Mouse (Mus musculus): ENCODE results near the gene Rhobtb1. TPM values are rescaled to one million over a fixed set of nuclear protein-coding genes. Genes with fewer than 3 reads are reported as not detected.

Gene Rhobtb1
- polyA plus RNA-seq, 1 experiment, result 9.9 TPM

DNA sequence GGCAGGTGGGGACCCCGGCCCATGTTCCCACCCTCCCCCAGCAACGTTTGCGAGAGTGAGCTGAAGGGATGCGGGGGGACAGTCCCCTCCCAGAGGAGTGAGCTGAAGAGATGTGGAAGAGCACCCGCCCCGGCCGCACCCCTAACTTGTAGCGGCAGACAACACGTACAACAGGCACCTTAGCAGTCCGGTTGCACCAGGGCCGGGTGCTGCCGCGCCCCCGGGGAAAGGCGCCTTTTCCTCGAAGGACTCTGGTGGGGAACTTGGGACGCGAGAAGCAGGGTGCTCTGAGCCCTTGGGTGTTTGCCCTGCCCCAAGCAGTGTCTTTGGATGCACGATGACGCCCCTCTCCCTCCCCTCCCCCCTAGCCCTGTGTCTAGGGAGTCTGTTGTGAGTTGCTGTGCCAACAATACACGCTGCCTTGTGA is 62.2 kb downstream of the Rhobtb1 start:
- WGBS, result 0% methylated on average over 21 of the region's 21 CpGs
- DNase-seq, result no peak
- peaks cover 10% of the 10 kb centered on the region for H3K4me1 ChIP-seq (ENCODE audit: control insufficient read depth, insufficient read depth, low read length)
- no peak for TF ChIP-seq CTCF (IDR thresholded peaks at IDR 0.05; ENCODE audit: insufficient read depth, low read length)
- 0 out of 2 replicates have a peak, but pooled peaks have one; percentile 10 for TF ChIP-seq POLR2A (IDR thresholded peaks at IDR 0.05; ENCODE audit: borderline replicate concordance, extremely low read depth, low read depth, low read length)
- H3K4me3 ChIP-seq (replicated peaks; ENCODE audit: extremely low read depth, low read depth, low read length), result peak overlapping the region; percentile 76

DNA sequence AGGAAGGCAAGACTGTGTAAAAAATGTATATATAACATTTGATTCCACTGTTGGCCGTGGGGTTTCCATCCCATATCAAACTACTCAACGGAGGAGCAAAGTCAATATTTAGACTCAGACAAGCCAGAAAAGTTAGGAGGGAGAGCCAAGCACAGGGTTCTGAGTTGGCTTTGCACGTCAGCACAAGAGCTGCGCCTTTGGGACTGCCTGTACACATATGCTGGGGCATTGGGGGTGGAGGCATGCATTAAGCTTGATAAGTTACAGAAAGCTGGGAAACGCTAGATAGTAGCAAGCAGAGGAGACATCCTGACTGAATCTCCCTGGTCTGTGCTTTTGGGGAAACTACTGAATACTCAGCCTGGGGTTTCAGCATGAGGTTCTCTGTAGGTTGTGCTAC is 62.8 kb downstream of the Rhobtb1 start:
- no peak for TF ChIP-seq CTCF (IDR thresholded peaks at IDR 0.05; ENCODE audit: insufficient read depth, low read length)
- no peak for TF ChIP-seq POLR2A (IDR thresholded peaks at IDR 0.05; ENCODE audit: borderline replicate concordance, extremely low read depth, low read depth, low read length)
- Histone ChIP-seq H3K4me3 (replicated peaks; ENCODE audit: extremely low read depth, low read depth, low read length) (peak overlapping the region; percentile 76), H3K4me1 (ENCODE audit: control insufficient read depth, insufficient read depth, low read length) (peaks cover 13% of the 10 kb centered on the region)
- 34% methylated on average over 5 of the region's 5 CpGs for WGBS
- DNase-seq, result no peak

DNA sequence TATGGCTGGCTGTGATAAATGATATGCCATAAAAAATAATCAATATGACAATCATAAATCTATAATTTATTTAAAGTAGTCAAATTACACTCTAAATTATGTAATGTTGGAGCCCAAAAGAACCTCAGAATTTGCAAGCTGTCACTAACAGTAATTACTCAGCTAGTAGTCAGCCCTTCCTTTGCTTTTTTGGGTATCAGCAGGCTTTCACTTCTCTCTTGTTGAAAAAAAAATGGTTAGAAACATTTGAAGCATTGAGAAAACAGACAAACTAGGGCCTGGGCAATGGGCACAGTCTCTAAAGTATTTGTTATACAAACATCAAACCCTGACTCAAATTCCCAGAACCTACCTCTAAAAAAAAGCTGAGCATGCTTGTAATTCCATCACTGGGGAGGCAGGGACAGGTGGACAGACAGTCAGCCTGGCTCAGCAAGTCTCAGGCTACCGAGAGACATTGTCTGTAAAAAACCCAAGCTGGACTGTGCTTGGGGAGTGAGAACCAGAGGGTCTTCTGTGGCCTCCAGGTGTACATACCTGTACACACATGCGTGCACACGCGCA is 66.0 kb downstream of the Rhobtb1 start:
- TF ChIP-seq CTCF (IDR thresholded peaks at IDR 0.05; ENCODE audit: insufficient read depth, low read length) (no peak), POLR2A (IDR thresholded peaks at IDR 0.05; ENCODE audit: borderline replicate concordance, extremely low read depth, low read depth, low read length) (no peak)
- DNase-seq, result no peak
- no peak overlapping the region for H3K4me3 ChIP-seq (replicated peaks; ENCODE audit: extremely low read depth, low read depth, low read length)
- peaks cover 8% of the 10 kb centered on the region for H3K4me1 ChIP-seq (ENCODE audit: control insufficient read depth, insufficient read depth, low read length)
- 97% methylated on average over 4 of the region's 4 CpGs for WGBS

DNA sequence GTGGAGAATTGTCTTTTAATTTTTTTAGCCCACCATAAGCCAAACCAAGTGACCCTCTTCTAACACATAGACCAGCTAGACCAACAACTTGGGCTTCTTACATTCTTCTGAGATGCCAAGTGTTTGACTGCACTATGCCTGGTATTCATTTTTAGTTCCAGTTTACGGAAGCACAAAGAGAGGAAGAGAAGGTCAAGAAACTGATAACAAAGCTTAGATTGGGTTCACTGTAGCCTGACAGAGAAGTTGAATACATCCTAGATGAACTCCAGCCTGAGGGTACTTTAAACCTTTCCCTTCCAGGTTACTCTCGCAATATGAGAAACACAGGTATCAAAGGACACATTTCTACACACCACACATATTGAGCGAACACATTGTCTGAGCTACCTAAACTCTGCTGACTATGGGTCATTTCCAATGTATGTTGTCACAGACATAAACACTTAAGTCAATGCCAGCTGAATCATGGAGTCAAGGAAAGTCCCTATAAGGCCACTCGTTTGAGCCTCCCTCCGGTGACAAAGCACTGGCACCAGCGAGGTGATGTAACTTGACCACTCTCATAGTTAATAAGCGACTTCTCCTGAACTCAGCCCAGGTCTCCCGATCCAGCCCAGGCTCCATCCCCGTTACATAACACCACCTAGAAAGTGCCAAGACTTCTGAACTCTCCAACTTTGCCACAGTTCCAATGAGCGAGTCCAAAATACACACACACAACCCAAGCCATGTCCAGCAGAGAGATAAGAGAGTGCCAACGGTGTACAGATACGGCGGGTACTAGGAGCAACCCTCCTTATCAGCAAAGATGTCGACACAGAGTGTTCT is 67.4 kb downstream of the Rhobtb1 start:
- no peak for TF ChIP-seq POLR2A (IDR thresholded peaks at IDR 0.05; ENCODE audit: borderline replicate concordance, extremely low read depth, low read depth, low read length)
- no peak for TF ChIP-seq CTCF (IDR thresholded peaks at IDR 0.05; ENCODE audit: insufficient read depth, low read length)
- DNase-seq, result peak; percentile 53
- 46% methylated on average over 14 of the region's 14 CpGs for WGBS
- Histone ChIP-seq H3K4me3 (replicated peaks; ENCODE audit: extremely low read depth, low read depth, low read length) (no peak overlapping the region), H3K4me1 (ENCODE audit: control insufficient read depth, insufficient read depth, low read length) (peaks cover 7% of the 10 kb centered on the region)

DNA sequence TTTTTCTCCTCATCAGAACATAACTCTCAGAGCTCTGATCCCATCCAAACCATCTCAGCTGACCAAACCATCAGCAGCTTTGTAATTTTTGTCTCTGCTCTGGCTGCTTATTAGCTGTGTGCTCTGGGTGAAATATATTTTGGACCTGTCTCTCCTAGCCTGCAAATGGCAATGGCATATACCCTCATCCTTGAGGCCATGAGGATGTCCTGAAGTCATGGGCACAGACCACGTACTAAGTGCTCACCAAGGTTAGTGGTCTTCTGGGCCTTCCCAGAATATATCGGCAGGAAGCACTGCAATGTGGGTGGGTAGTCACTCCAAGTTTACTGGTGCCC is 68.0 kb downstream of the Rhobtb1 start:
- Histone ChIP-seq H3K4me1 (ENCODE audit: control insufficient read depth, insufficient read depth, low read length) (peaks cover 3% of the 10 kb centered on the region; the same call in 1 of the 2 replicates), H3K4me3 (replicated peaks; ENCODE audit: extremely low read depth, low read depth, low read length) (no peak overlapping the region)
- TF ChIP-seq POLR2A (IDR thresholded peaks at IDR 0.05; ENCODE audit: borderline replicate concordance, extremely low read depth, low read depth, low read length) (no peak), CTCF (IDR thresholded peaks at IDR 0.05; ENCODE audit: insufficient read depth, low read length) (no peak)
- WGBS, result 72% methylated on average over 2 of the region's 2 CpGs
- peak; percentile 21 for DNase-seq

DNA sequence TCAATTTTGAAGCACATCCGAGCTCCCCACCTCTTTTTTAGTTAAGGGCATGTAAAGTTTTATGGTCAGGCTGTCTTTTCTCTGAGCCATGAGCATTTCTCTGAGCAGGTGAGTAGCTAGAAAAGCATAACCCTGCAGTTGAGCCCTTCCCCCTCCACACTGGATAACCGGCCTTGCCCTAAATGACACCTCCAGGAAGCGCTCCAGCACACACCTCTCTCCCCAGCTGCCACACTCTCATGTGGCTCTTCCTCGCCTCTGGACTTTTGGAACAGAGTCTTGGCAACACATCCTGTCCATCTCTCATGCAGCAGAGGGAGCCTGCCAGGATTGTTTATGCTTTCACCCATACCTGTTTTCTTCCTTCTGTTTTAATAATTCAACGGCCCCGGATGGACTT is 69.1 kb downstream of the Rhobtb1 start:
- no peak overlapping the region for H3K4me3 ChIP-seq (replicated peaks; ENCODE audit: extremely low read depth, low read depth, low read length)
- DNase-seq, result no peak
- peaks cover 3% of the 10 kb centered on the region; the same call in 1 of the 2 replicates for H3K4me1 ChIP-seq (ENCODE audit: control insufficient read depth, insufficient read depth, low read length)
- TF ChIP-seq CTCF (IDR thresholded peaks at IDR 0.05; ENCODE audit: insufficient read depth, low read length) (no peak), POLR2A (IDR thresholded peaks at IDR 0.05; ENCODE audit: borderline replicate concordance, extremely low read depth, low read depth, low read length) (no peak)
- WGBS, result 65% methylated on average over 6 of the region's 6 CpGs

DNA sequence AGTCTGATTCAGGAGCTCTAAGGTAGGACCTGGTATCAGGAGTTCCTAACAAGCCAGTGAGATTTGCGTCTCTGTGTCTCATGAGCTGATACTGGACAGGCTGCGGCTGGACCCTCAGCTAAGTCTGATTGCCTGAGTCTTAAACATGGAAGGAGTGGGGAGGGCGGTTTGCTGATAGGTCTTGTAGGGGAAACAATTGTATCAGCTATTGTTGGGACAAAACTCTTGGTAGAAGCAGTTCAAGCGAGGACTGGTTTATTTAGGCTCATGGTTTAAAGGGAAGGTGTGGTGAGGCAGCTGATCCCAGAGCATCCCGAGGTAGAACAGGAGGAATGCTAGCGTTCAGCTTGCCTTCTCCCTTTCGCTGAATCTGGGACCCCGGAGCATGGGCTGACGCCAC is 69.9 kb downstream of the Rhobtb1 start:
- 95% methylated on average over 9 of the region's 9 CpGs for WGBS
- peaks cover 5% of the 10 kb centered on the region for H3K4me1 ChIP-seq (ENCODE audit: control insufficient read depth, insufficient read depth, low read length)
- no peak for DNase-seq
- H3K4me3 ChIP-seq (replicated peaks; ENCODE audit: extremely low read depth, low read depth, low read length), result no peak overlapping the region
- no peak for TF ChIP-seq CTCF (IDR thresholded peaks at IDR 0.05; ENCODE audit: insufficient read depth, low read length)
- TF ChIP-seq POLR2A (IDR thresholded peaks at IDR 0.05; ENCODE audit: borderline replicate concordance, extremely low read depth, low read depth, low read length), result no peak

DNA sequence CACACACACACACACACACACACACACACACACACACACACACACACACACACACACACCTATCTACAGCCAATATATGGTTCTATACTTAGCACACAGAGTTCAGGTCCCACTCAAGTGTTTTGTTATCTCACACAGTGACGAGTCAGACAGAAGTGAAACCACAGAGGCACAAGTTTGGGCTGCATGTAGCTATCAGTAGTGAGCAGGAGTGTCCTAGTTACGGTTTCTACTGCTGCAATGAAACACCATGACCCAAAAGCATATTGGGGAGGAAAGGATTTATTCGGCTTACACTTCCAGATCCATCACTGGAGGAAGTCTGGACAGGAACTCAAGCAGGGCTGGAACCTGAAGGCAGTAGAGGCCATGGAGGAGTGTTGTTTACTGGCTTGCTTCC is 70.7 kb downstream of the Rhobtb1 start:
- 53% methylated on average over 3 of the region's 3 CpGs for WGBS
- peaks cover 5% of the 10 kb centered on the region for H3K4me1 ChIP-seq (ENCODE audit: control insufficient read depth, insufficient read depth, low read length)
- TF ChIP-seq CTCF (IDR thresholded peaks at IDR 0.05; ENCODE audit: insufficient read depth, low read length) (no peak), POLR2A (IDR thresholded peaks at IDR 0.05; ENCODE audit: borderline replicate concordance, extremely low read depth, low read depth, low read length) (no peak)
- DNase-seq, result no peak
- H3K4me3 ChIP-seq (replicated peaks; ENCODE audit: extremely low read depth, low read depth, low read length), result no peak overlapping the region

DNA sequence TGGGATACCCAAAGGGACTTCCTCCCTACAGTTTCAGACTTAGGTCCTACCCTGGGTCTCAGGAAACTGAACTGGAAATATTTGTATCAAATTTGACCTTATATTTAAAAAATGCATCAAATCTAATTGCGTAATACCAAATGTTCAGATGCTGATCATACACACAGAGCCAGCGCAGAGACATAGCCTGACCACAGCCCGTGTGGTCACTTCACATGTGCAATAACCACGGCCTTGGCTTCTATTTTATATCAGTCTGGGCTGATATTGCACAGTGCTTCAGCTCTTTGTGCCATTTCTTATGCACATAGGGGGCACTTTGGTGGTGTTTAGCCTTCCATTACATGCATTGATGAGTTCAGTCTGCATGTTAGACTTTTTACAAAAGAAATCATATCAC is 72.0 kb downstream of the Rhobtb1 start:
- 92% methylated on average over 4 of the region's 4 CpGs for WGBS
- DNase-seq, result no peak
- TF ChIP-seq CTCF (IDR thresholded peaks at IDR 0.05; ENCODE audit: insufficient read depth, low read length) (no peak), POLR2A (IDR thresholded peaks at IDR 0.05; ENCODE audit: borderline replicate concordance, extremely low read depth, low read depth, low read length) (no peak)
- peaks cover 5% of the 10 kb centered on the region for H3K4me1 ChIP-seq (ENCODE audit: control insufficient read depth, insufficient read depth, low read length)
- no peak overlapping the region for H3K4me3 ChIP-seq (replicated peaks; ENCODE audit: extremely low read depth, low read depth, low read length)

DNA sequence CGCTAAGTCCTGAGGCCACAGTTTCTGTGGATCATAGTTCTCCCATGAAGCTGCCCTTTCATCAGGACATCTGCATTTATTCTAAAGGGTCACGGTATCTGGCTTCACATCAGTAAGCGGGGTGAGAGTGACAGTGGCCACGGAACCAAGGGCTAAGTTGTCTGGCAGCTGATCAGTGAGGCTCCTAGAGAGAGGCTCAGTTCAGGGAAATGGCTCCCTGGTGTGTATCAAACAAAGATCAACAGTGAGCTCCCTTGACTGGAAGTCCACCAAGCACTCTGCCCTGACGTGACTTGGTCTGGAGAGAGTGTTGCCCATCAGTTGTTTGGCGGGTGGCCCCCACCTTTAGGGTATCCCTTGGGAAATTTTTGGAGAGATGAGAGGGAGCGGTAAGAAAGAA is 73.0 kb downstream of the Rhobtb1 start:
- no peak for TF ChIP-seq CTCF (IDR thresholded peaks at IDR 0.05; ENCODE audit: insufficient read depth, low read length)
- TF ChIP-seq POLR2A (IDR thresholded peaks at IDR 0.05; ENCODE audit: borderline replicate concordance, extremely low read depth, low read depth, low read length), result no peak
- 77% methylated on average over 7 of the region's 7 CpGs for WGBS
- DNase-seq, result no peak
- Histone ChIP-seq H3K4me1 (ENCODE audit: control insufficient read depth, insufficient read depth, low read length) (peaks cover 2% of the 10 kb centered on the region; the same call in 1 of the 2 replicates), H3K4me3 (replicated peaks; ENCODE audit: extremely low read depth, low read depth, low read length) (no peak overlapping the region)
